Mouse (Mus musculus) CD4-positive helper T cell, adult 2 months (primary cell): ENCODE results near the gene Gm9603.
"Not testable (repeated sequence)": the region's sequence is repeated elsewhere in the genome, so short reads cannot be mapped to it uniquely, and the experiment has no call there.

ENCODE experiments used
- DNase-seq: peaks from one replicate; pipeline ENCODE4 v3.0.0-alpha.2; 2012; ENCODE audit warnings: low read depth, missing footprints, low spot score

Gm9603 gene

GRCm38 (mm10) chr14:5687357-5687756 is at the start of gene Gm9603:
TSS of gene Gm9603 (minus strand) at chr14:5687457.
- not testable (repeated sequence) for DNase-seq

- DNase-seq = not testable (repeated sequence)
Measured at GRCm38 (mm10) chr14:5632928-5633327, 54.3 kb downstream of the Gm9603 start, which contains the start of gene Gm8265. TSS of gene Gm8265 (minus strand) at chr14:5633028.
